Comparison of ENCODE assay signal across 25 mouse cellular contexts in genomic region chr6:135970716-135971318, GRCm38 (mm10).
"Had no signal": no experiment of that assay in that cellular context is flagged by ENCODE, and none has a peak within 500 bp of the region (broad histone marks: within the 10 kb centered on the region; RNA-seq: fewer than 3 reads in every experiment).

No protein-coding gene starts in this region.

- H3K9me3 ChIP-seq: heart, embryonic 10.5 days; hindbrain, embryonic 10.5 days; hindbrain, embryonic 12.5 days; intestine, embryonic 15.5 days; limb, embryonic 10.5 days; limb, embryonic 12.5 days had no signal

- DNase-seq: gastrocnemius, adult 2 months; gastrocnemius, postnatal 10 days; gastrocnemius, postnatal 25 days; heart, adult 2 months; heart, postnatal 10 days; heart, postnatal 4 days; kidney, adult 18-20 months; kidney, adult 8-10 months; kidney, postnatal 10 days; kidney, postnatal 25 days; kidney, postnatal 4 days; liver had no signal

- H3K9ac ChIP-seq: heart, embryonic 12.5 days; hindbrain, embryonic 12.5 days; hindbrain, embryonic 14.5 days; intestine, embryonic 15.5 days; limb, embryonic 12.5 days had no signal

- H3K27me3 ChIP-seq: heart, embryonic 12.5 days; hindbrain, embryonic 12.5 days; intestine, embryonic 15.5 days; limb, embryonic 12.5 days had no signal

- H3K4me2 ChIP-seq: heart, embryonic 12.5 days; hindbrain, embryonic 12.5 days; hindbrain, embryonic 14.5 days; intestine, embryonic 15.5 days; limb, embryonic 12.5 days had no signal

- H3K36me3 ChIP-seq: heart, embryonic 10.5 days; heart, embryonic 12.5 days; hindbrain, embryonic 10.5 days; hindbrain, embryonic 12.5 days; intestine, embryonic 15.5 days; limb, embryonic 10.5 days; limb, embryonic 12.5 days had no signal

- ATAC-seq: hindbrain, embryonic 16.5 days; inflammation-experienced regulatory T-cells, adult 6 months; intestine, embryonic 15.5 days; intestine, postnatal 0 days had no signal

- H3K4me1 ChIP-seq: heart, embryonic 10.5 days; heart, embryonic 12.5 days; hindbrain, embryonic 12.5 days; intestine, embryonic 15.5 days had no signal

- H3K27ac ChIP-seq: gastrocnemius, adult 2 months; heart, adult 2 months; heart, embryonic 10.5 days; hindbrain, embryonic 10.5 days; hindbrain, embryonic 12.5 days; hindbrain, embryonic 14.5 days; intestine, embryonic 15.5 days; left cerebral cortex, adult 2 months; limb, embryonic 10.5 days had no signal

- H3K4me3 ChIP-seq: gastrocnemius, adult 2 months; heart, adult 2 months; heart, embryonic 10.5 days; heart, embryonic 12.5 days; hindbrain, embryonic 10.5 days; hindbrain, embryonic 12.5 days; intestine, embryonic 15.5 days; layer of hippocampus, adult 2 months; left cerebral cortex, adult 2 months; limb, embryonic 10.5 days; limb, embryonic 12.5 days had no signal
